Mouse (Mus musculus): ENCODE measurements around the gene Irf2.

DNA sequence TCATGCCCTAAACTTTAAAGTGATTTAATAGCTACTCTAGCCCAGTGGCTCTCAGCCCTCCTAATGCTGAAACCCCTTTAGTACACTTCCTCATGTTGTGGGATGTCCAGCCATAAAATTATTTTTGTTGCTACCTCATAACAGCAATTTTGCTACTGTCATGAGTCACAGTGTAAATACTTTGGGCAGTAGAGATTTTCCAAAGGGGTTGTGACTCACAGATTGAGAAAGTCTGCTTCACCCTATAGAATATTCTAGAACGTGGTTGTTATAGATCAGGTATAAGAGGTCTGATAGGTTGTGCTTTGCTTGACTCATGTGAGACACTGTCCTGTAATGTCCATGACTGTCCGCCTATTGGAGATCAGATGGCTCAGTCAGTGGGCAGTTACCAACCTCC, 154.9 kb downstream of the Irf2 start:
- TF ChIP-seq POLR2A (IDR thresholded peaks at IDR 0.05; ENCODE audit: control insufficient read depth in 1 of 2, insufficient read depth in 1 of 2, low read depth in 1 of 2, low read length in 2 of 2, poor library complexity in 1 of 2) (no peak), TCF12 (IDR thresholded peaks at IDR 0.05; ENCODE audit: low read depth, low read length) (no peak), GATA1 (IDR thresholded peaks at IDR 0.05; ENCODE audit: low read depth, low read length) (no peak), MXI1 (IDR thresholded peaks at IDR 0.05; ENCODE audit: low read depth, low read length) (no peak), MAX (IDR thresholded peaks at IDR 0.05; ENCODE audit: low read length) (no peak), CTCF (IDR thresholded peaks at IDR 0.05 in 2 of 3, conservative IDR thresholded peaks at IDR 0.05 in 1 of 3; ENCODE audit: control insufficient read depth in 1 of 3, insufficient read depth in 1 of 3, low read depth in 2 of 3, low read length in 3 of 3, poor library complexity in 1 of 3, severe bottlenecking in 1 of 3) (no peak), POLR2AphosphoS2 (IDR thresholded peaks at IDR 0.05; ENCODE audit: low read length) (no peak), ELF1 (IDR thresholded peaks at IDR 0.05; ENCODE audit: low read depth, low read length) (no peak), EP300 (IDR thresholded peaks at IDR 0.05; ENCODE audit: low read depth in 1 of 2, low read length in 2 of 2) (no peak), ETS1 (IDR thresholded peaks at IDR 0.05; ENCODE audit: low read depth, low read length) (no peak), NELFE (IDR thresholded peaks at IDR 0.05; ENCODE audit: low read depth, low read length) (no peak), CHD2 (IDR thresholded peaks at IDR 0.05; ENCODE audit: low read length) (no peak), MYC (IDR thresholded peaks at IDR 0.05; ENCODE audit: low read depth, low read length) (no peak)
